Mouse (Mus musculus): ENCODE measurements around the gene Fez2.

Fez2 gene

GRCm38 (mm10) chr17:78407581-78407980, 10.4 kb downstream of the Fez2 start:
- DNase-seq: no peak

- DNase-seq: no peak
Observed at GRCm38 (mm10) chr17:78406854-78407253, 11.1 kb downstream of the Fez2 start.

- DNase-seq: peak; percentile 63
Observed at GRCm38 (mm10) chr17:78405336-78405735, 12.6 kb downstream of the Fez2 start.

- DNase-seq: no peak
Observed at GRCm38 (mm10) chr17:78403804-78404203, 14.1 kb downstream of the Fez2 start.

GRCm38 (mm10) chr17:78403229-78403628, 14.7 kb downstream of the Fez2 start:
- no peak for DNase-seq

- DNase-seq: peak; percentile 31
Observed at GRCm38 (mm10) chr17:78402174-78402573, 15.8 kb downstream of the Fez2 start.

- DNase-seq: peak; percentile 56
Observed at GRCm38 (mm10) chr17:78401713-78402112, 16.2 kb downstream of the Fez2 start.

GRCm38 (mm10) chr17:78401311-78401710, 16.6 kb downstream of the Fez2 start:
- no peak for DNase-seq

GRCm38 (mm10) chr17:78400130-78400840, 17.7 kb downstream of the Fez2 start:
- DNase-seq: no peak

- no peak for DNase-seq
Observed at GRCm38 (mm10) chr17:78392401-78393087, 25.4 kb downstream of the Fez2 start.

GRCm38 (mm10) chr17:78389573-78389972, 28.4 kb downstream of the Fez2 start:
- no peak for DNase-seq

- DNase-seq: no peak
Observed at GRCm38 (mm10) chr17:78388101-78388847, 29.7 kb downstream of the Fez2 start.

GRCm38 (mm10) chr17:78387665-78388064, 30.3 kb downstream of the Fez2 start:
- DNase-seq: no peak

- no peak for DNase-seq
Observed at GRCm38 (mm10) chr17:78382321-78382720, 35.6 kb downstream of the Fez2 start.

- DNase-seq: no peak
Observed at GRCm38 (mm10) chr17:78379730-78380245, 38.2 kb downstream of the Fez2 start.

GRCm38 (mm10) chr17:78379079-78379729, 38.7 kb downstream of the Fez2 start:
- DNase-seq: no peak

GRCm38 (mm10) chr17:78376587-78376986, 41.4 kb downstream of the Fez2 start:
- DNase-seq: peak; percentile 44

GRCm38 (mm10) chr17:78374756-78375155, 43.2 kb downstream of the Fez2 start:
- DNase-seq: no peak

- no peak for DNase-seq
Observed at GRCm38 (mm10) chr17:78373849-78374248, 44.1 kb downstream of the Fez2 start.

- no peak for DNase-seq
Observed at GRCm38 (mm10) chr17:78373174-78373573, 44.8 kb downstream of the Fez2 start.

GRCm38 (mm10) chr17:78370445-78370844, 47.5 kb downstream of the Fez2 start:
- no peak for DNase-seq

- DNase-seq: no peak
Observed at GRCm38 (mm10) chr17:78368481-78368880, 49.5 kb downstream of the Fez2 start.

GRCm38 (mm10) chr17:78366070-78366469, 51.9 kb downstream of the Fez2 start:
- no peak for DNase-seq
